Mouse (Mus musculus) kidney, adult 2 months (tissue): ENCODE data around the gene Ptcra. TPM values are rescaled to one million over a fixed set of nuclear protein-coding genes. Genes with fewer than 3 reads are reported as not detected.

Experiments
- DNase-seq: peaks from one replicate; pipeline ENCODE4 v3.0.0; 2021
- H3K27ac ChIP-seq: fragments of 200-500 bp; 2 replicates; pipeline ENCODE4 v1.5.1; 2012; ENCODE audit warnings: low read depth, low read length, control low read depth, inconsistent platforms; ENCODE audit not compliant: insufficient read depth
- H3K27me3 ChIP-seq: fragments of 200-500 bp; replicated peaks from 2 replicates; pipeline ENCODE4 v1.6.1; 2012; ENCODE audit warnings: mild to moderate bottlenecking, moderate library complexity, low read length, inconsistent platforms; ENCODE audit not compliant: control insufficient read depth, insufficient read depth
- H3K36me3 ChIP-seq: fragments of 200-500 bp; 2 replicates; pipeline ENCODE4 v1.6.1; 2012; ENCODE audit warnings: mild to moderate bottlenecking, moderate library complexity, low read length, inconsistent platforms; ENCODE audit not compliant: control insufficient read depth, insufficient read depth
- H3K4me1 ChIP-seq: fragments of 200-500 bp; 2 replicates; pipeline ENCODE4 v1.6.1; 2011; ENCODE audit warnings: low read length; ENCODE audit not compliant: control insufficient read depth, insufficient read depth
- H3K4me3 ChIP-seq: fragments of 200-500 bp; 2 replicates; pipeline ENCODE4 v1.5.1; 2011; ENCODE audit warnings: mild to moderate bottlenecking, low read depth, low read length, control low read depth; ENCODE audit not compliant: insufficient read depth
- CTCF ChIP-seq: fragments of 200-500 bp; conservative IDR thresholded peaks from 2 replicates; pipeline ENCODE4 v1.5.1; 2011; ENCODE audit warnings: low read depth, mild to moderate bottlenecking, control low read depth, low read length, moderate library complexity, mixed read lengths; ENCODE audit not compliant: insufficient read depth, insufficient read length
- POLR2A ChIP-seq: fragments of 200-500 bp; IDR thresholded peaks from one replicate; pipeline ENCODE4 v1.6.1; 2011; ENCODE audit warnings: low read depth, low read length, control low read depth
- WGBS: fragments of 180-500 bp; shearing (Covaris S2); methylation state at CpG from one replicate; pipeline ENCODE4 v1.1.7; 2018; 5-methylcytosine and 5-hydroxymethylcytosine counted together
- polyA plus RNA-seq: library from polyadenylated mRNA; depleted of rRNA; stranded (reverse); fragments of >200 nt; gene quantifications from 2 replicates; pipeline ENCODE4 v1.2.3, GENCODE M21; 2012

The Ptcra gene
- polyA plus RNA-seq, 1 experiment, result 0.06 TPM

- TF ChIP-seq CTCF (no peak), POLR2A (no peak)
- Histone ChIP-seq H3K4me3 (peak overlapping the region; percentile 98), H3K27ac (peak overlapping the region; percentile 86), H3K4me1 (no peaks in the 10 kb centered on the region), H3K36me3 (no peaks in the 10 kb centered on the region; the same call in 1 of the 2 replicates), H3K27me3 (no peaks in the 10 kb centered on the region)
- WGBS, result under 1% methylated on average over 11 of the region's 11 CpGs
- DNase-seq, result peak; percentile 54
These were observed 18.4 kb upstream of the Ptcra start for GRCm38 (mm10) chr17:46781876-46782275.

DNA sequence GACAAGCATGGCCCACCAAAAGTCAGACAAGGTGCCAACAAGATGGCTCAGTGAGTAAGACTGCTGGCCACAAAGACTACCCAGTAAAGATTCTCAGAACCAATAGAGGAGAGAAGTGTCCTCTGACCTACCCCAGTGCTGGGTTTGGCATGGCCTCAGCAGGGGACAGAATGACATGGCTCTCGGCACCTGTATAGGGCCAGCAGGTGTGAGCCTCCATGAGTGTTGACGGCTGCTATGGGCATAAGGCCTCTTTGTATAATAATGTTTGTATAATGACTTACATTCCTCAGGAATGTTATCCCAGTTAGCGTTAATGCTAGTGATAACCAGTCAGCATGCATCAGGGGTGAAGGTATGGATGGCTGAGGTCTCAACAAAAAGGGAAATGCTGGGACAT, 12.6 kb upstream of the Ptcra start:
- TF ChIP-seq POLR2A (no peak), CTCF (no peak)
- peaks cover 1% of the 10 kb centered on the region; the same call in 1 of the 2 replicates for H3K36me3 ChIP-seq
- no peak for DNase-seq
- WGBS, result 69% methylated on average over 3 of the region's 3 CpGs
- H3K27me3 ChIP-seq, result no peaks in the 10 kb centered on the region
- H3K27ac ChIP-seq, result no peak overlapping the region
- peaks cover 7% of the 10 kb centered on the region; the same call in 1 of the 2 replicates for H3K4me1 ChIP-seq
- H3K4me3 ChIP-seq, result no peak overlapping the region

GRCm38 (mm10) chr17:46775070-46775469, 11.6 kb upstream of the Ptcra start:
- Histone ChIP-seq H3K27me3 (no peaks in the 10 kb centered on the region), H3K36me3 (peaks cover 1% of the 10 kb centered on the region; the same call in 1 of the 2 replicates), H3K27ac (no peak overlapping the region), H3K4me1 (peaks cover 7% of the 10 kb centered on the region; the same call in 1 of the 2 replicates), H3K4me3 (no peak overlapping the region)
- TF ChIP-seq CTCF, result no peak
- no peak for TF ChIP-seq POLR2A
- 90% methylated on average over 9 of the region's 9 CpGs for WGBS
- no peak for DNase-seq

DNA sequence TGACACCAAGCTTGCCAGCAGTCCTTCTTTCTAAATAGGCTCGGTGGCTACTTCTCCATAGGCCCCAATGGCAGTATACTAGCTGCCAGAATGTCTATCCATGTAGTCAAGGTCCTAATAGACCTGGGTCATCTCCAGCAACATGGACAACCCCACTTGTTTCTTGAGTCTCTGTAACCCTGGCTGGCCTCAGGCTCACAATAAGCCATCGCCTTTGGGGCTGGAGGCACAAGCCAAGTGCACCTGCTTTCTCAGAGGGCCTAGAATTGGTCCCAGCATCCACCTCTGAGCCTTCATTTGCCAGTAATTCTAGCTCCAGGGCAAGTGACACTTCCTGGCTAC, 10.6 kb upstream of the Ptcra start:
- Histone ChIP-seq H3K36me3 (peaks cover 1% of the 10 kb centered on the region; the same call in 1 of the 2 replicates), H3K4me3 (no peak overlapping the region), H3K27ac (no peak overlapping the region), H3K27me3 (no peaks in the 10 kb centered on the region), H3K4me1 (peaks cover 7% of the 10 kb centered on the region; the same call in 1 of the 2 replicates)
- WGBS, result 42% methylated on average over 2 of the region's 2 CpGs
- DNase-seq, result no peak
- no peak for TF ChIP-seq POLR2A
- TF ChIP-seq CTCF, result no peak

- Histone ChIP-seq H3K4me1 (peaks cover 7% of the 10 kb centered on the region; the same call in 1 of the 2 replicates), H3K36me3 (peaks cover 1% of the 10 kb centered on the region; the same call in 1 of the 2 replicates), H3K27me3 (no peaks in the 10 kb centered on the region), H3K27ac (peak overlapping the region; percentile 47), H3K4me3 (peak overlapping the region; percentile 89)
- 6% methylated on average over 20 of the region's 20 CpGs for WGBS
- peak; percentile 45 for DNase-seq
- peak; percentile 22; the same call in 1 of the 2 replicates for TF ChIP-seq CTCF
- TF ChIP-seq POLR2A, result no peak
These were observed 10.0 kb upstream of the Ptcra start for GRCm38 (mm10) chr17:46773278-46774130.

GRCm38 (mm10) chr17:46772404-46773277, 9.1 kb upstream of the Ptcra start, which contains the start of gene 2310039H08Rik:
Gene 2310039H08Rik (plus strand): TSS chr17:46772635.
- DNase-seq, result peak; percentile 91
- no peaks in the 10 kb centered on the region for H3K27me3 ChIP-seq
- peaks cover 7% of the 10 kb centered on the region; the same call in 1 of the 2 replicates for H3K4me1 ChIP-seq
- peaks cover 1% of the 10 kb centered on the region; the same call in 1 of the 2 replicates for H3K36me3 ChIP-seq
- H3K27ac ChIP-seq, result peak within 1 kb of the TSS; percentile 75
- H3K4me3 ChIP-seq, result peak within 1 kb of the TSS; percentile 89
- WGBS, result under 1% methylated on average over 48 of the region's 50 CpGs
- TF ChIP-seq POLR2A (peak; percentile 72), CTCF (no peak)
